Mouse (Mus musculus) left cerebral cortex, adult 11 months (tissue): ENCODE measurements at regions not wholly inside any gene's neighbourhood (a gene's known extent, or its start where the extent isn't known, plus 50 kb on each side); places are given as distances from the start of the nearest gene placed in this dataset.

Source experiments
- DNase-seq: peaks from one replicate; pipeline ENCODE4 v3.0.0; 2022; ENCODE audit warnings: low spot score

- no peak for DNase-seq
Observed at GRCm38 (mm10) chrX:162210848-162211247, 51.3 kb upstream of the Nhs start.
